Mouse (Mus musculus): ENCODE measurements around the gene Naaladl1.

The Naaladl1 gene

GRCm38 (mm10) chr19:6084478-6085248, 20.9 kb upstream of the Naaladl1 start, which contains the start of the genes Zfpl1 and Cdca5:
TSS of gene Zfpl1 (minus strand) at chr19:6084956.
TSS of gene Cdca5 (plus strand) at chr19:6084983.
- peak; percentile 96 for DNase-seq

GRCm38 (mm10) chr19:6085417-6085879, 20.1 kb upstream of the Naaladl1 start:
- DNase-seq, result peak; percentile 85

- no peak for DNase-seq
Measured at GRCm38 (mm10) chr19:6088841-6089240, 16.7 kb upstream of the Naaladl1 start.

GRCm38 (mm10) chr19:6094119-6094518, 11.5 kb upstream of the Naaladl1 start, which contains the start of gene AC131692.1:
TSS of gene AC131692.1 (plus strand) at chr19:6094419.
- DNase-seq, result no peak

- no peak for DNase-seq
Measured at GRCm38 (mm10) chr19:6097847-6098246, 7.7 kb upstream of the Naaladl1 start.

GRCm38 (mm10) chr19:6101186-6101585, 4.4 kb upstream of the Naaladl1 start:
- DNase-seq, result no peak

GRCm38 (mm10) chr19:6102169-6102853, 3.3 kb upstream of the Naaladl1 start:
- peak; percentile 63 for DNase-seq

GRCm38 (mm10) chr19:6104476-6104875, 1.1 kb upstream of the Naaladl1 start:
- DNase-seq, result no peak

- DNase-seq, result no peak
Measured at GRCm38 (mm10) chr19:6113116-6113515, 7.5 kb downstream of the Naaladl1 start.

- no peak for DNase-seq
Measured at GRCm38 (mm10) chr19:6116113-6116850, 10.7 kb downstream of the Naaladl1 start.

- no peak for DNase-seq
Measured at GRCm38 (mm10) chr19:6117346-6117985, 11.9 kb downstream of the Naaladl1 start.

- peak; percentile 90 for DNase-seq
Measured at GRCm38 (mm10) chr19:6117986-6118676, 12.5 kb downstream of the Naaladl1 start, which contains the start of gene Sac3d1. TSS of gene Sac3d1 (minus strand) at chr19:6118650.

- no peak for DNase-seq
Measured at GRCm38 (mm10) chr19:6118677-6119185, 13.1 kb downstream of the Naaladl1 start.

- DNase-seq, result peak; percentile 47
Measured at GRCm38 (mm10) chr19:6121761-6122160, 16.2 kb downstream of the Naaladl1 start.

- DNase-seq, result no peak
Measured at GRCm38 (mm10) chr19:6123330-6123729, 17.7 kb downstream of the Naaladl1 start.

GRCm38 (mm10) chr19:6124898-6125297, 19.3 kb downstream of the Naaladl1 start:
- DNase-seq, result no peak

- peak; percentile 74 for DNase-seq
Measured at GRCm38 (mm10) chr19:6126289-6126688, 20.7 kb downstream of the Naaladl1 start.

GRCm38 (mm10) chr19:6126789-6127580, 21.4 kb downstream of the Naaladl1 start:
- DNase-seq, result no peak

- peak; percentile 99 for DNase-seq
Measured at GRCm38 (mm10) chr19:6127760-6128341, 22.3 kb downstream of the Naaladl1 start, which contains the start of gene Snx15. TSS of gene Snx15 (minus strand) at chr19:6128304.

- peak; percentile 59 for DNase-seq
Measured at GRCm38 (mm10) chr19:6130414-6131128, 25.0 kb downstream of the Naaladl1 start.

Measured in liver (tissue).